Mouse (Mus musculus) lung, postnatal 25 days (tissue): ENCODE results near the gene Abca1.

Experiments
- DNase-seq: peaks from one replicate; pipeline ENCODE4 v3.0.0; 2022; ENCODE audit warnings: low spot score

The Abca1 gene

DNA sequence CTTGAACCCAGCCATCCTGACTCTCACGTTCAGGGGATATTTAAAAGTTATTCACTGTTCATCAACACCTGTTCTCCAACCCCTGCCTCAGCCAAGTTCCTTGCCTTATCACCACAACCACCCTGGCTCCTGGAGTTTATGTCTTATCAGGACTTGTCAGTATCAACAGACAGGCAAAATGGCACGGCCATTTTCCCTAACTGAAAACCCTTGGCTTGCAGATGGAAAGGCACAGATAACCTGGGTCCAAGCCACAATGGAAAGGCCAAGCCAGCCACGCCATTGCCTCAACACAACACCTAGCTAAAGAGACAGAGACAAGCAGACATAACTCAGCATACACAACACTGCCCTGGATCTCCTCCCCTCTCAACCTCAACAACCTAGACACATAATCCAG, 38.6 kb downstream of the Abca1 start:
- no peak for DNase-seq

DNA sequence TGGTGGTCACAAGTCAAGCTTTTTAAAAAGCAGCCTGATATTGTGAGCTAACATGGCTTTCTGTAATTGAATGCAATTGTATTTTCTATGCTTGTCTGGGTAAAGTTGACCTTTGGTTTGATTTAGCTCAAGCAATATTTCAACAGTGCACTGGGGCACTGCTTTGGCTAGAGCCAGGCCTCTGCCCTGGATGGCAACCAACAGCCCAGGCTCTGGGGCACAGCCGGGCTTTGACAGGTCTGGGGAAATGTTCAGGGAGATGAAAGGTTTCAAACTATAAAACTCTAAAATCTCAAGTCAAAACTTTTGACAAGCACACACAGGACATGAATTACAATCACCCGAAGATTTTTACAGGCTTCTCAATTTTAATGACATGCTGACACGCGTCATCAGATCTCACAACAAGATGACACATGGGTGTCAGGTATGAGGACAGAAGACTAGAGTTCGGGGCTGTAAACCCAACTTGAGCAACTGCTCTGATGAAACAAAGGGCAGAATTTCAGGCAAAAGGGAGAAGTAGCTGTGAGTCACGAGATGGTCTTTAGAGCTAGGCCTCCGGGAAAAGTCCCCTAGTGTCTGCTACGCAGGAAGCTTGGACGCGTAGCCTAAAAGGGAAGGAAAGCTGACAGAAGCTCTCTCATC, 39.5 kb downstream of the Abca1 start:
- DNase-seq = peak; percentile 47

DNA sequence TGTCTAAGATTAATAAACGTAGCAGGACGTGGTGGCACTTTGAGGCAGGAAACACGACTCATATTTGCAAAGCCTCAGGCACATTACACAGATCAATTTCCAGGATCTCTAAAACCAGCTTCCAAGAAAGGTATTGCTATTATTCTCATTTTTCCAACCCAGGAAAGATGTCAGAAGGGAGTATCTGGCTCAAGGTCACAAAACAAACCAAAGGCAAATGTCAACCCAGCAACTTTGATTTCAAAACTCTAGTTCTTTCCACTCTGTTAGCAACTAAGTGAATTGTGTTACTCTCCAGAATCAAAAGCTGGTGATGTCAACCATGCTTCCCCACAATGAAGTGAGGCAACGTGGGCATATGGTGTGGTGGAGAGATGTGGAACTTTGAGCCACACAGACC, 41.1 kb downstream of the Abca1 start:
- no peak for DNase-seq

DNA sequence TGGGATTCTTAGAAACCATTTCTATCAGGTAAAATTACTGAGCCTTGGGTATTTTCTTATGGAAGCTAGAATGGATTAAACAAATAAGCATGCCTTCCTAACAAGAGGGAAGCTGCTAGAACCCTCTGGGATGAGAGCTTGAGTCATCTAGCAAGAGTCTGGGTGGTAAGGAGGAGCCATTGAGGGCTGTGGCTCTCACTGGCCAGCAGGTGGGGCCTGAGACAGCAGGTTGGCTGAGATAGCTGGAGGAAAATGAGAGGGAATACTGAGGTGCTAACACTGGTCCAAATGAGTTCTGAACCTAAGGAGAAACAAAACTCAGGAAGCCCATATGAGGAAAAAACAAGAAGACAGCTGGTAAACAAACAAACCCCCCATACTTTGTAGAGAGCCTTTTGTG, 42.1 kb downstream of the Abca1 start:
- no peak for DNase-seq

DNA sequence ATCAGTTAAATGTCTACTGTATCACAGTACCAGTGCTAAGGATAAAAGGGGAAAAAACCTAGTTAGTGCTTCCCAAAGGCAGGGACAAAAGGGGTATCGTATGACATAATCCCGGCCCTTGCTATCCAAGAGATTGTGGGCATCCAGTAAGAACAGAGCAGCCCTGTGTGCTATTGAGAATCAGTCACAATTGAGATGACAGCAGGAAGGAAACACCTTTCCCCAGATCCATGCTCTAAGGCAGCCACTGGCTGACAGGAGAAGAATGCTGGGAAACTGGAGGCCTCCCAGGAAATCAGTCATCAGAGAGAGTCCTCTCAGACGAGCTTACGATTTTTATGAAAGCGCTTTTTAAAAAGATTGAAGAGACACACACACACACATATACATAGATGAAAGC, 42.6 kb downstream of the Abca1 start:
- no peak for DNase-seq

DNA sequence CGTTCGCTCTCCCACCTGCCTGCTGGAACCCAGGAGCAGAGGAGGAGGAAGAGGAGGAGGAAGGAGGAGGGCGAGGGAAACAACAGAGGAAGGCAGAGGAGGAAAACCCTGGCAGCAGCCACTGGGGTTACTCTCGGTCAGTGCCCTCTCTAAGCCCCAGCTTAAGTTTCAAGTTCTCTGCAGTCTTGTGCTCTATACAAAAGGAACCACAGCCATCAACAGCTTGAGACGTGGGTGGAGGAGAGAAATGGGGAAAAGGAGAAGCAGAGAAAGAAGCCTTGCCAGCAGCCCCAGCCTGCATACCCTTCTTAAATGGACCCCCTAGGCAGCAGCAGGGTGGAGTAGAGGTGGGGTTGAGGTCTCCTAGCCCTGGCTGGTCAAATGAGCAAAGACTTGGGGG, 43.8 kb downstream of the Abca1 start:
- peak; percentile 54 for DNase-seq

DNA sequence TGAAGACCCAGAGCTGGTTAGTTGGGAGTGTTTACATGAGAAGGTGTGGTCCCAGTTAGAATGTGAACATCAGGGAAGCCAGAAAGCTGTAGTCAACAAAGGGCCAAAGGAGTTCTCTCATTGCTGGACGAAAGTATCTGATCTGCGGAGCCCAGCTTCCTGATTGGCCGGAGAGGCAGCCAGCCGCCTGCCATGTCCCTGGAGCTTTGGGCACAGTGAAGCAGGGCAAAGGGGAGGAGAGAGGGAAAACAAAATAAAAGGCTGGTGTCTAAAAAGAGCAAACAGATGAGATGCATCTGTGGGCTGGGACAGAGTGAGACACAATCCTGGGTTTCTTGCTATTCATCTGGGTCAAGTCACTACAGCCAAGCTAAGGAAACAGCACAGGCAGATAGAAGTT, 44.3 kb downstream of the Abca1 start:
- DNase-seq = peak; percentile 54

DNA sequence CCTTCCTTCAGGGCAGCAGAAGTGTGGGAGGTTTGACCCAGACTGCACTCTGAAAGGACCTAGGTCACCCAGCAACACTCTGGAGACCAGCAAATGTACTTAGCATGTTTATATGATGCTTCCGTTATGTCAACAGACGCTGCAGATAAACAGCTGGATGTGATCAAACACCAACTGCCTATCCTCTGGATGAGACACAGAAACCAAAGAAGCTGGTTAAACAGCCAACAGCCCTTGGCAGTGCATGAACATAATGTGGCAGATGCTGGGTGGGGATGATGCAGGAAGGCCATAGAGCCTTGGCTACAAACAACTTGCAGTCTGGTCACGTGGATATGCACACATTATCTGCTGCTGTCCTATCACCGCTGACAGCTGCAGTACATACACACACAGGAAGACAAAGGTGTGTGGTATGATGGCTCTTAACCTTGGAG, 47.8 kb downstream of the Abca1 start:
- DNase-seq = peak; percentile 84

DNA sequence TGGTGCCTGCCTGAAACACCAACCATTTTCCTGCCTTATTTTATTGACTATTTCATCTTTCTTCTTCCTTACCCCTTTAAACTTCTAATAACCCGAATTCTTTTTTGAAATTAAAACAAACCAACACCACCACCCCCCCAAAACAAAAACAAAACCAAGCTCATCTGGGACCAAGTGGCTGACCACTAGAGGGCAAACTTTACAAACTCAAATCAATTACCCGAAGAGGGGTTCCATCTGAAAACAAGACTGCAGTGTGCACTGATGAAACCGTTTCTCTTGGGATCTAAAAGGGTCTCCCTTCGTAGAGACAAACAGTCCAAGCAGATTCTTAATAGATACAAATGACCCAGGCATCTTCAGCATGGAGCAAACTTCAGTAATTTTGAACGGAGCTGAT, 49.3 kb downstream of the Abca1 start:
- no peak for DNase-seq

DNA sequence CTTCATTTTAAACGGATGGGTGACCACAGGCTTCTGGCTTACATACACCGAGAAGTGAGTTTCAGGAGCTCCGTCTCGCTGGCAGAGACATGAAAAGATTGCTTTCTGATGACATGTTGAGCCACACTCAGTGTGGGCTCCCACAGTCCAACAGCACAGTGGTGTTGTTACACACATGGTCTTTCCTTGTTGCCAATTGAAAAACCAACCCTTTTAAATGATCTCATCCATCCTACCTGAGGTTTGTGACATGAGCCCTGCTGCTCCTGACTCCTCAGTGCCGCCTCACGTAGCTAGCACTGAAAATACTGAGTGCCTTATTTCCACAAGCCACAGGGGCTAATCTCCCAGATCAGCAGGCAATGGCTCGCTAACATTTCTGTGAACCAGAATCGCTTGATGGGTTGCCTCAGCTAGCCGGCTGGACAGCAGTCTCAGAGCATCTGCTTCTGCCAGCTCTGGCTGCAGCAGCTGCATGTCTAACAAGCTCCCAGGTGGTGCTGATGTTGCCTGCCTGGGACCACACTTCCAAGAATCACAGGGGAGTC, 50.2 kb downstream of the Abca1 start:
- no peak for DNase-seq

DNA sequence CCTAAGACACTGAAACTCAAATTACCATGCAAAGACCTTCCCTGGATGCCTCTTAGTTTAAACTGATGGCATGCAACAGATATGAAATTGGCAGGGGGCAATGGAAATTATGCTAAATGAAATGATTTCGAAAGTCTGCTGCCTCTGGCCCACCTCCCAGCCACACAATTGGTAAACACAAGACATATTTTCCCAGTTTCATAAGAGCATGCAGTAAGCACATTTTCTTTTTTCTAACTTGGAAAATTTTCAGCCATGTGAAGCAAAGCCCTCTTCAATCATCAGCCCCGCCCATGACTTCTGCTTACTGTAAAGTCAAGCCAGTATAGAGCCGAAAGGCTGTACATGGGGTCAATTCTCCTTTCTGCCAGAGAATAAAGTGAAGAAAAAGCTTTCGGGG, 51.5 kb downstream of the Abca1 start:
- DNase-seq = peak; percentile 65

DNA sequence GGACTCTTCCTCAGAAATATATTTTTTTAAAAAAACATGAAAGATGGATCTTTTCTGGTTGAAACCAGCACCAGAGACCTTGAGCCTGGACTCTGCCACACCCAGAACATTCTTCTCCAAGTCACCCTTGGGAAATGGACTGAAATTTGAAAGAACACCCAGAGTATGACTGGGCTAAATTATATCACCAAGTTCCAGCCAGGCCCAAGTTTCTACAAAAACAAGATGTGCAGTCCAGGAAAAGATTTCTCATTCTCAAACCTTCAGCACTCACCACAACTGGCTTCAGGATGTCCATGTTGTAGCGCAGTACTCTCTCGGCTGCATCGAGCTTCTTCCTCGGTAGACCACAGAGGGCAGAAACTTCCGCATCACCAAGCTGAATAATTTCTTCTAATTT, 53.0 kb downstream of the Abca1 start:
- no peak for DNase-seq

DNA sequence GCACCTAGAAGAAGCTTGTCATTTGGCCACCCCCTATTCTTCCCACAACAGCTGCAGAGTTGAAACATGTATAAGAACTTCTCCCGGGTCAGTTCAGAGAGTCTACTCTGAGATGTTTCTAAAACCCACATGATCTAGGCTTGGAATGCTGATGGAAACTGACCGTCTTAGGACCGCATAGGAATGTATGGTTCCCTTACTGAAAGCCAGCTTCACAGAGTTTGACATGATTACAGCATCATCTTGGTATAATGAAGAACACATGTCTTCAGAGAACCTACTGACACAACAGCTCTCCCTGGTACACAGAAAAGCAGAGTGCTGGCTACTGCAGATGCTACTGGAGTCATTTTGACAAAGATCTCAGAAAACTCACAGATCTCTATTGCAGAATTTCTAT, 53.6 kb downstream of the Abca1 start:
- DNase-seq = no peak

DNA sequence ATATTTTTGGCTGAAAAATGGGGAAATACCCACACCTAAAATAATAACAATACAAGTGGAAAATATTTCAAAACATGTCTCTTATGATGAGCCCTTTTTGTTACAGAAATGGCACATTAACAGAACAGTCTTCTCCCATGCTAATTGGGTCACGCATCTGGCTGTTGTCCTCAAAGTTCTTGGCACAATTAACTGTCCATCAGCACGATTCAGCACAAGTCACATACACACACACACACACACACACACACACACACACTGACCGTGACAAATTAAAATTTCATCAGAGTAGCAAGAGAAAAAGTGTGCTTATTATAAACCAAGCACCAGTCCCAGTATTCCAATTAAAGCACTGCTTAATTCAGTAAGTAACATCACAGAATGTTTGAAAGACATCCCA, 55.1 kb downstream of the Abca1 start:
- DNase-seq = no peak

DNA sequence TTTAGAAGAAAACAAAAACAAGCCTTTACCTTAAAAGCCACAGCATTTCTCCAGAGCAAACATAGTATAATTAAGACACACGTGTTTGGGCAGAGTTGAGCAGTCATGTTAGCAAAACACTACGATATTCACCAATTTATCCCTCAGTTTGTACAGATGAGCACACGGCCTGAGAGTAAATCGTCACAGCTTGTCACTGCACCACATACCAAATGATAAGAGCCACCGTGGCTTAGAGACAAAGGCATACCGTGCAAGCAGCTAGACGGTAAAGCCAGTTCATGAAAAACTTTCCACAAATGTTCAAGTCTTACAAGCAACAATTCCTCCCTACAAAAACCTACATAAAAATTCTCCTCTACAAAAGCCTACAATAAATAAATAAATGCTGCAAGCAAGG, 57.2 kb downstream of the Abca1 start:
- DNase-seq = no peak

DNA sequence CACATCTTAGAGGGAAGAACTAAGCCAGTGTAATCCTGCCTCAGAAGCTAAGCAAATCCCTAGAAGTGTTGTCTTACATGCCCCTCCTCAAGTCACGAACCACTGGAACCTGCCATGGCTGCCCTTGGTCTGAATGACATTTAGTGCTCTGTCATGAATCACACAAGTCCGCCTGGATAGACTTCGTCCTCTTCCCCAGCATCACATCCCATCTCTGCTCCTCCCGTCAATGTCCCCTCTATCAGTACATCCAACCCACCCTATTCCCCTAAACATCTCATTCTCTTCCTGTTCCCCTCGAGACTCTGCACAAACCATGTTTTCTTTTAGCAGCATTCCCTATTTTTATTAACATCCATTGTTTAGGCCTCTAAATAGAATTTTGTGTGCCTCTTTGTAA, 58.4 kb downstream of the Abca1 start:
- DNase-seq = no peak

DNA sequence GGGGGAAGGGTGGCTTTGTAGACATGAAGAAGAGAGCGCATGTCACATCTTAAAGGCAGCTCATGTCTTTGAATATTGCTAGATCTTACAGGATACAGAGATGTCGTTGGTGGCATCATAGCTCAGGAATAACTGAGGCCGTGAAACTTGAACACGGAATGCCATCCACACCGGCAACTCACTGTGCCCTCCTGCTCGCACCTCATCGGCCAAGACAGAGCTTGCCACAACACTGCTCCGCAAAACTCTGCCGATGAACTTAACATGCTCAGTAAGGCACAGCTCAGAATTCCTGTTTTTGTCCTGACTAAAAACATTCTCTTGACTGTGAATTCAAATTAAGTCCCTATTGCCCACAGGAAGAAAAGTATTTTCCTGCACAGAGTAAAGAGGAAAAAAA, 59.2 kb downstream of the Abca1 start:
- DNase-seq = no peak

DNA sequence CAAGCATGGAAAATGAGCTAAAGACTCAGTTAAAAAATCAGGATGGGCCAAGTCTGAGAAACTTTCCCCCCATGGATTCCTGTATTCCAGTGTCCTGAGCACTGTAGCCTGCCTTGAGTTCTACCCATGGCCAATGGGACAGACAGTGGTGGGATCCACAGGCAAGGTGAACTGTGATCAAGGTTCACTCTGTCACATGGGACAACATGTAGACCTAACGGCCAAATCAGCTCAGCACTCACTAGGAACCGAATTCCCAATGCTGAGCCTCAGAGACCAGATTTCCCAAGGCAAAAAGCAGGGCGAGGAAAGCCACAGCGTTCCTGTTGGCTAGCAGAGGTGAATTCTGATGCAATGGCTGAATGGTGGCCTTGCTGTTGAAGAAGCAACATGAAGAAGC, 64.8 kb downstream of the Abca1 start:
- DNase-seq = no peak

DNA sequence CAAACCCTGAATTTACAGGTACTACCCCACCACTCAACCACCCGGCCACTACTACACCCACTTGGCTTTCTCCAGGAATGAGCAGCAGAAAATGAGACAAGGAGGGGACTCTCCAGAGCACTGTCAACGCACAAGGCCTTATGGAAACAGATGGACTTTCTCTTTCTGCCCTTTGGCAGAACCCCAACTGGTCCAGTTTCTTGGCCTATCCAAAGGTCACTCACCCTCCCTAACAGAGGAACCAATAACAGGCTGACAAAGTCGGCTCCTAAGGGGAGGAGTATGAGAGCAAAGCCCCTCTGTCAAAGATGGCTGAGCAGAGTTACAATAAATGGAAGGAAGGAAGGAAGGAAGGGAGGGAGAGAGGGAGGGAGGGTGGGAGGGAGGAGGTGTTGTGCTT, 65.4 kb downstream of the Abca1 start:
- DNase-seq = no peak

DNA sequence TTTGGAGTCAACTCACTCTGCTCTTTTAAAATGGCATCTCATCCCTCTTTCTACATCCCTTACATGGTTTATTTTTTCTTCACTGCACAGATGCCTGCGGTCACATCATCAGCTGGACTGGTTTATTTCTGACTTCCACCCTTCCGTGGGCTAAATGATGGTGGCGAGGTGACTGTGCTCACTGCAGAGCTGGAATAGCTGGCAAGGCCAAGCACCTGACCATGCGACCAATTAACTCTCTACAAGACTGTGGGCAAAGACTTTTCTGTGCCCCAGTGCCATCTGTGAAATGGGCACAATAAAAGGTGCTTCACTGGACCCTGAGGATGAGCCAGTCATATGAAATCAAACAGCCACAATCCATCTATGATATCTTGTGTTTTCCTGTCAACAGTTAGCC, 66.1 kb downstream of the Abca1 start:
- DNase-seq = no peak

DNA sequence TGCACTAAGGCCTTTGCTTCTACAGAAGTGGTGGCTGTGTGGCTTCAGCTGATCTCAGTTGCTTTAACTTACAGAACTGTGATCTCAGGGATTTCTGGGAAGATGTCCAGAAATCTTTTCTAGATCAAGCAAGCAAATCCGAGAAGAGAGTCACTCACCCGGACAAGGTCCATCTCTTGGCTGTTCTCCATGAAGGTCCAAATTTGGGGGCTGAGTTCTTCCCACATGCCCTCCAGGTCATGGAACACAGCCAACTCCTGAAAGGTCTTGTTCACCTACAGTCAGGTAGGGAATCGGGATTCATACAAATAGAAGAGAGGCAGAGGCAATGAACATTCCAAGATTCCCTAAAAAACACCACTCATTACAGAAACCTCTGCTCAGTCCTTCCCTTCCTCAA, 70.1 kb downstream of the Abca1 start:
- DNase-seq = no peak

DNA sequence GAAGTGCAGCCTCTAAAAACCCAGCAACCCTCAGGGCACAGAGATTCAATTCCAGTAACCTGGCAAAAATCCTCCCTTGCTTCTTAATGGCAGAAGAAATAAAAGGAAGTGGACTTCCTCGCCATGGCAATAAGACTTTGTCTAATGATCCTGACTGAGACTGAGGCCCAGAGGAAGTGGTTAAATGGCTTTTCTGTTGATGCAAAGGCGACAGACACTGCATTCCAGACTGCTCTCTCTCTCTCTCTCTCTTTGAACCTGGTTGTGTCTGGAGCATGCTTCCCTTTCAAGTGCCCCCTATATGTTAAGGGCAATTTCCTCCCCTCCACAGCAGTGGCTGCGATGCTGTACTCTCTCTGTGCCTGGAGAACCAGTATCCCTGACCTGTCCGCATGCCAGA, 70.7 kb downstream of the Abca1 start:
- no peak for DNase-seq

DNA sequence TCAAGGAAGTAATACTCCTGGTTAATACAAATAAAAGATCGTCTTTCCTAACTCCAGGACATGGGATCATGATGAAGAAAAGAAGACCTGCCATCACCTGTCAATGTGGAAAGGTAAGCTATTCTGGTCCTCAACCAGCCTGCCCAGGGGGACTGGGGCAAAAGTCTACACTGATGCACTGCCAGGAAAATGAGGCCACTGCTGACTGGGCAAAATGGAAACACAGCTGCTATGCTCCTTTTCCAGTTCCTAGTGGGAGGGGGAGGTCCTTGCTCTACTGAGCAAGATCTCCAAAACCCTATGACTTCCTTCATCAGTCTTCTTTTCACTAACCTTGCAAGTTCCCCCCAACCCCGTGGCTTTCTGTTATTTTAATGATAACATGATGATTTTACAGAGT, 73.1 kb downstream of the Abca1 start:
- no peak for DNase-seq

DNA sequence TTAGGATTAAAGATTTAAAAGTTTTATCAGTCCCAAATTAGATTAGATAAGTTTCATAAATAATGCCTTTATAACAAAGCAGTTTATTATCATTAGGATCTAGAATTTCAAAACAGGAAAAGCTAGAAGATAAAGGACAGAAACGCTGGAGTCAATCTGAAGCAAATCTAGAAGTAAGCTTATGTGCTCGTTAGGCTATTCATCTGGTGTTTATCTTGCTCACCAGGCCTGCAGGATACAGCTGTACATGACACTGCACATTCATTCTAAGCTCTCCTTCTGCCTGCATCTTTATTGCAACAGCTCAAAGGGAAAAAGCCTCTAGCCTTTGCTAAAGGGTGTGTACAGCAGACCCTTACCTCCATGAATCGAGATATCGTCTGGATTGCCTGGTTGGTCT, 74.1 kb downstream of the Abca1 start:
- peak; percentile 25 for DNase-seq

DNA sequence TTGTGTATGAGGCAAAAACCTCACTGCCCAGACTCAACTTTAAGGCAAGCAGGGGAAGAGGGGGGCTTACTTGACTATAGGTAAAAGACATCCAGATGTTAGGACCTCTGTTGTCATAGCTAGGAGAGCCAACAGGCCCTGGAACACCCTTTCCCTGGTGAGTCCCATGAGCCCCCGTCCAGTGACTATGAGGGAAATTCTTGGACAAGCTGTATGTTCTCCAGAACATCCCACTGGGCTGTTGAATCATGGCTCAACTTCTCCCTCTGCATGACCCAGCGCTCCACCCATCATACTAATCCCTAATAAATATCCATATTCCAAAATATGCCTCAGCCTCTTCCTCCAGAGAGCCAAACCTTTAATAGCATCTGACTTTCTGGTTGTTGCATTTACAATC, 76.6 kb downstream of the Abca1 start:
- DNase-seq = no peak
